Mouse (Mus musculus): ENCODE results near the gene Cdkl3. TPM values are rescaled to one million over a fixed set of nuclear protein-coding genes. Genes with fewer than 3 reads are reported as not detected.

Cdkl3 gene
- polyA plus RNA-seq, 2 experiments from 2014 or later = 2.7 to 5.3 TPM

DNA sequence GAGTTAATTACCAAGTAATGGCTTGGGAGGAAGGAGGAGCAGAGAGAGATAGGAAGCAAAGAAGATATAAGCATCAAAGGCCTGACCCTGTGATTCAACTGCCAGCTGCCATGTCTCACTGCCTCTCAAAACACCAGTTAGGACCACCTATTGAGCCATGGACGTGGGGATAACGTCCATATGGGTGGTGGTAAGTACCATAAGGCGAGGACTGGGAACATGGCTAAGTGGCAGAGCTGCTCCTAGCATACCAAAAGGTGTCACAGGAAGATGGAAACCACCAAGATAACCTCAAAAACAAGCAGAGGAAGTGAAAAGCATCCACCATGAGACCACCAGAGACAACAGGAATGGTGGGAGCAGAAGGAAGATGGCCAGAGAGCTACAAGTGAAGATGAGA is 123.1 kb downstream of the Cdkl3 start:
- ATAC-seq = no peak

DNA sequence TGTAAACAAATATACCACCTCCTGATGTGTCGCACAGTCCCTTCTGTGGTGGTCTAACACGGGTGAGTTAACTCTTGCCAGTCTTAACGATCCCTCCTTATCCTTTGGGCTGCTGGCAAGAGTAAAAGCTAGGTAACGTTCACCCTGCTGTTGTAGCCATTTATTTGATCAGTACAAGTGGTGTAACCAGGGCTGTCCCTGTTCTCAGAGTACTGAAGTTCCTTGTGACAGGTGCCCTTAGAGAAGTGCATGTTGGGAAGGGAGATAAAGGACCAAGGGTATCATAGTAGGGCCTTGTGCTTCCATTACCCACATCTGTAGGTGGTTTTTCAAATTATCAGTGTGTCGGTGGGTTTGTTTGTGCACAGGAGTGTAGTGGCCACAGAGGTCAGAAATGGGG is 123.7 kb downstream of the Cdkl3 start:
- ATAC-seq = no peak

DNA sequence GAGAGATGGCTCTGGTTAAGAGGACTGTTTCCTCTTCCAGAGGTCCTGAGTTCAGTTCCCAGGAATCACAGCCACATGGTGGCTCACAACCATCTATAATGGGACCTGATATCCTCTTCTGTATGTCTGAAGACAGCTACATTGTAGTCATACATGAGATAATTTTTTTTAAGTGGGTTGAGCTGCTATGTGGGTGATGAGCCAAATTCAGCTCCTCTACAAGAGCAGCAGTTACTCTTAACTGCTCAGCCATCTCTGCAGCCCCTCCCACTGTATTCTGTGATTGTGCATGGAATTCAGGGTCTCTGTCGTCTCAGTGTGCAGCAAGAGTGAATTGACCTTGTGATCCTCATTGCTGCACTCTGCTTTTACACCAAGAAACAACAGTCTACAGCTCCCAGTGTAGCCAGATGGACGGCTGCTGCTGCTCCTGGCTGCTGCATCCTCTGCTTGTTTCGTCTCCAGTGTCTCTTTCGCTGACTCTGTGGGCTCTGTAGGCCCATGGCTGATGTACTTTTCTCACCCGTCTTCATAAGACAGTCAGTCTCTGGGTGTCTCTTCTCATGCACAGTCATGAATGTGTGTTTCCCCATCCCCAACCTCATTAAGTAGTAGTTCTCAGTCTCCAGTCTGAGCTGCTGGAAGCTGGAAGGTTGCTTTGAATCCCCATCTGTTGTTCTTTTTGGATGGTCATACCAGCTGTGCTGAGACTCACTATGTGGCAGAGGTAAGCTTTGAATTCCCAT is 124.5 kb downstream of the Cdkl3 start:
- ATAC-seq = no peak

DNA sequence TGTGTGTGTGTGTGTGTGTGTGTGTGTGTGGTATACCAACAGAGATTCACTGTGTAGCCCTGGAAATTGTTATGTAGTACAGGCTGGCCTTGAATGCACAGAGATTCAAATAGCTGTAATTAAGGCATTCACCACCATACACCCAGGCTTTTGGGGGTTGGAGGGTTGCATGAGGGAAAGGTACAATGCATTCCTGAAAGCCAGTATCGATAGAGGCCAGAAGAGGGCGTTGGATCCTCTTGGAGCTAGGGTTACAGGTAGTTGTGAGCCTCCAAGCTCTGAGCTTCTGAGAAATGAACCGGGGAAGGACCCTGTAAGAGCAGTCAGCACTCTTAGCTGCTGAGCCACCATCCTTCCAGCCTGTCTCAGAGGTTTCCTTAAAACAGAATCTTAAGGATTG is 125.2 kb downstream of the Cdkl3 start:
- ATAC-seq = no peak

GRCm38 (mm10) chr11:52129621-52130450 is 125.8 kb downstream of the Cdkl3 start:
- ATAC-seq = no peak

- no peak for ATAC-seq
These were observed 126.5 kb downstream of the Cdkl3 start for GRCm38 (mm10) chr11:52130451-52131068.

Other genes with a start within 250 kb of the Cdkl3 start
- 10 to 100 TPM; 18.2 to 27.0 TPM for gene Sec24a, start 240.6 kb upstream of the Cdkl3 start, polyA plus RNA-seq (2017; shearing (Covaris generic))
- 100 to 1,000 TPM; 128 to 129 TPM for gene Sar1b, start 240.5 kb upstream of the Cdkl3 start, polyA plus RNA-seq (2017; shearing (Covaris generic))
- gene Jade2, start 146.6 kb upstream of the Cdkl3 start, polyA plus RNA-seq (2017; shearing (Covaris generic)) = 10 to 100 TPM; 19.9 to 27.8 TPM
- gene Cdkn2aipnl, start 36.6 kb upstream of the Cdkl3 start, polyA plus RNA-seq (2017; shearing (Covaris generic)) = 100 to 1,000 TPM in 1 of 2 experiments, 10 to 100 TPM in 1; 92.5 to 116 TPM
- gene Ube2b, start 3.5 kb upstream of the Cdkl3 start, polyA plus RNA-seq (2017; shearing (Covaris generic)) = 100 to 1,000 TPM; 197 to 249 TPM
- 10 to 100 TPM in 1 of 2 experiments, 1 to 10 TPM in 1; 9.5 to 14.3 TPM for gene Ppp2ca, start 94.5 kb downstream of the Cdkl3 start, polyA plus RNA-seq (2017; shearing (Covaris generic))
- not detected for gene Olfr1373, start 141.3 kb downstream of the Cdkl3 start, polyA plus RNA-seq (2017; shearing (Covaris generic))
- gene Olfr1371, start 209.8 kb downstream of the Cdkl3 start, polyA plus RNA-seq (2017; shearing (Covaris generic)) = not detected
- gene Skp1a, start 227.8 kb downstream of the Cdkl3 start, polyA plus RNA-seq (2017; shearing (Covaris generic)) = 100 to 1,000 TPM; 212 to 326 TPM

Data from CD4-positive, CD25-positive, alpha-beta regulatory T cell, adult 4 months (primary cell).